Mouse (Mus musculus): Measurements from ENCODE around the gene Drc1.

The Drc1 gene

GRCm38 (mm10) chr5:30287106-30287882, 6.1 kb downstream of the Drc1 start:
- DNase-seq, result no peak

- peak; percentile 78 to 84 for DNase-seq
Observed at GRCm38 (mm10) chr5:30340815-30341214, 59.6 kb downstream of the Drc1 start.

GRCm38 (mm10) chr5:30341601-30342365, 60.6 kb downstream of the Drc1 start:
- DNase-seq, result peak in 1 of 2 experiments; percentile 18

- peak; percentile 49 to 55 for DNase-seq
Observed at GRCm38 (mm10) chr5:30342601-30343015, 61.4 kb downstream of the Drc1 start.

GRCm38 (mm10) chr5:30343107-30343506, 61.9 kb downstream of the Drc1 start:
- DNase-seq, result peak; percentile 80 to 81

GRCm38 (mm10) chr5:30343886-30344285, 62.7 kb downstream of the Drc1 start:
- no peak for DNase-seq

GRCm38 (mm10) chr5:30353605-30354004, 72.4 kb downstream of the Drc1 start:
- no peak for DNase-seq

- DNase-seq, result no peak
Observed at GRCm38 (mm10) chr5:30355114-30355513, 73.9 kb downstream of the Drc1 start.

GRCm38 (mm10) chr5:30355559-30356159, 74.5 kb downstream of the Drc1 start:
- no peak for DNase-seq

- no peak for DNase-seq
Observed at GRCm38 (mm10) chr5:30356647-30357046, 75.5 kb downstream of the Drc1 start.

- peak in 1 of 2 experiments; percentile 10 for DNase-seq
Observed at GRCm38 (mm10) chr5:30358436-30359099, 77.4 kb downstream of the Drc1 start.

- DNase-seq, result no peak
Observed at GRCm38 (mm10) chr5:30367405-30367804, 86.2 kb downstream of the Drc1 start.

- DNase-seq, result no peak
Observed at GRCm38 (mm10) chr5:30369426-30369825, 88.2 kb downstream of the Drc1 start.

- no peak for DNase-seq
Observed at GRCm38 (mm10) chr5:30382876-30383275, 101.7 kb downstream of the Drc1 start.

- no peak for DNase-seq
Observed at GRCm38 (mm10) chr5:30387726-30388125, 106.5 kb downstream of the Drc1 start.

GRCm38 (mm10) chr5:30389836-30390235, 108.6 kb downstream of the Drc1 start:
- no peak for DNase-seq

GRCm38 (mm10) chr5:30391473-30391872, 110.3 kb downstream of the Drc1 start:
- DNase-seq, result peak; percentile 68 to 75

- peak; percentile 37 to 40 for DNase-seq
Observed at GRCm38 (mm10) chr5:30400521-30400920, 119.3 kb downstream of the Drc1 start.

- no peak for DNase-seq
Observed at GRCm38 (mm10) chr5:30401165-30401564, 120.0 kb downstream of the Drc1 start.

GRCm38 (mm10) chr5:30406876-30407275, 125.7 kb downstream of the Drc1 start:
- no peak for DNase-seq

- no peak for DNase-seq
Observed at GRCm38 (mm10) chr5:30411524-30411923, 130.3 kb downstream of the Drc1 start.

GRCm38 (mm10) chr5:30415381-30415780, 134.2 kb downstream of the Drc1 start:
- DNase-seq, result no peak

- peak; percentile 45 to 56 for DNase-seq
Observed at GRCm38 (mm10) chr5:30415876-30416275, 134.7 kb downstream of the Drc1 start.

Measured in cerebellum, adult 18-20 months (tissue).